Mouse (Mus musculus) intestine, embryonic 14.5 days (tissue): ENCODE data around the gene Amot. TPM values are rescaled to one million over a fixed set of nuclear protein-coding genes. Genes with fewer than 3 reads are reported as not detected.

Experiments
- ATAC-seq: fragments of 200-750 bp; cut with Nextera tagmentation; replicated peaks from 2 replicates; pipeline ENCODE4 v1.8.0; 2017; ENCODE audit warnings: low read depth, moderate number of reproducible peaks, moderate TSS enrichment, moderate library complexity; ENCODE audit not compliant: low FRiP score, low TSS enrichment
- DNase-seq: peaks from one replicate; pipeline ENCODE4 v3.0.0-alpha.2; 2018; ENCODE audit warnings: low spot score
- H3K27ac ChIP-seq: fragments of 300-500 bp; sonication (generic); 2 replicates; pipeline ENCODE4 v1.5.1; 2014; ENCODE audit warnings: low read depth, mild to moderate bottlenecking, control low read depth
- H3K27me3 ChIP-seq: fragments of 300-500 bp; sonication (generic); replicated peaks from 2 replicates; pipeline ENCODE4 v1.6.1; 2014; ENCODE audit warnings: low read length, control low read depth; ENCODE audit not compliant: control insufficient read depth, insufficient read depth
- H3K36me3 ChIP-seq: fragments of 300-500 bp; sonication (generic); 2 replicates; pipeline ENCODE4 v1.6.1; 2014; ENCODE audit warnings: low read length, control low read depth; ENCODE audit not compliant: control insufficient read depth, insufficient read depth
- H3K4me1 ChIP-seq: fragments of 300-500 bp; sonication (generic); replicated peaks from 2 replicates; pipeline ENCODE4 v1.6.1; 2014; ENCODE audit warnings: low read length, control low read depth, mixed read lengths; ENCODE audit not compliant: control insufficient read depth, insufficient read depth
- H3K4me2 ChIP-seq: fragments of 300-500 bp; sonication (generic); 2 replicates; pipeline ENCODE4 v1.6.1; 2014; ENCODE audit warnings: low read length
- H3K4me3 ChIP-seq: fragments of 300-500 bp; sonication (generic); 2 replicates; pipeline ENCODE4 v1.5.1; 2014; ENCODE audit warnings: low read depth, low read length, control low read depth, mixed read lengths
- H3K9ac ChIP-seq: fragments of 300-500 bp; sonication (generic); 2 replicates; pipeline ENCODE4 v1.6.1; 2014; ENCODE audit warnings: mild to moderate bottlenecking, low read length
- H3K9me3 ChIP-seq: fragments of 300-500 bp; sonication (generic); 2 replicates; pipeline ENCODE4 v1.6.1; 2016; ENCODE audit warnings: low read length, control low read depth; ENCODE audit not compliant: control insufficient read depth
- WGBS: fragments of 180-500 bp; shearing (Covaris S2); extraction: QIAGEN DNeasy Blood & Tissue Kit; methylation state at CpG from one replicate; pipeline ENCODE4 v1.1.7; 2014; 5-methylcytosine and 5-hydroxymethylcytosine counted together
- polyA plus RNA-seq: library from polyadenylated mRNA; unstranded; fragments of >200 nt; fragmentation: Nextera tagmentation; extraction: Ambion mirVana; gene quantifications from 2 replicates; pipeline ENCODE4 v1.2.1, GENCODE M21; 2014

Amot gene
- polyA plus RNA-seq, 1 experiment from 2014 or later = 21.5 TPM

- Histone ChIP-seq H3K9ac (no peak overlapping the region), H3K27me3 (no peaks in the 10 kb centered on the region), H3K27ac (no peak overlapping the region), H3K4me2 (no peak overlapping the region), H3K36me3 (no peaks in the 10 kb centered on the region), H3K9me3 (no peaks in the 10 kb centered on the region), H3K4me1 (no peaks in the 10 kb centered on the region), H3K4me3 (no peak overlapping the region)
- 69% methylated on average over 1 of the region's 1 CpGs for WGBS
- ATAC-seq (0 out of 2 replicates have a peak, but pooled peaks have one; percentile 55), DNase-seq (no peak)
Measured at GRCm38 (mm10) chrX:145414319-145414718, 90.7 kb downstream of the Amot start.

- ATAC-seq (no peak), DNase-seq (no peak)
- no peaks in the 10 kb centered on the region for H3K36me3 ChIP-seq
- H3K4me3 ChIP-seq = no peak overlapping the region
- no peaks in the 10 kb centered on the region for H3K9me3 ChIP-seq
- H3K27me3 ChIP-seq = no peaks in the 10 kb centered on the region
- no peak overlapping the region for H3K27ac ChIP-seq
- H3K4me1 ChIP-seq = no peaks in the 10 kb centered on the region
- no peak overlapping the region for H3K9ac ChIP-seq
- 57% methylated on average over 6 of the region's 6 CpGs for WGBS
- H3K4me2 ChIP-seq = no peak overlapping the region
Measured at GRCm38 (mm10) chrX:145411425-145411824, 93.6 kb downstream of the Amot start.

- H3K9ac ChIP-seq = no peak overlapping the region
- no peaks in the 10 kb centered on the region for H3K27me3 ChIP-seq
- 58% methylated on average over 4 of the region's 4 CpGs for WGBS
- no peaks in the 10 kb centered on the region for H3K9me3 ChIP-seq
- H3K4me3 ChIP-seq = no peak overlapping the region
- DNase-seq (no peak), ATAC-seq (no peak)
- no peak overlapping the region for H3K4me2 ChIP-seq
- no peaks in the 10 kb centered on the region for H3K4me1 ChIP-seq
- no peak overlapping the region for H3K27ac ChIP-seq
- H3K36me3 ChIP-seq = no peaks in the 10 kb centered on the region
Measured at GRCm38 (mm10) chrX:145406052-145406451, 98.9 kb downstream of the Amot start.

- H3K4me2 ChIP-seq = no peak overlapping the region
- H3K4me3 ChIP-seq = no peak overlapping the region
- H3K9ac ChIP-seq = no peak overlapping the region
- no peaks in the 10 kb centered on the region for H3K9me3 ChIP-seq
- no peaks in the 10 kb centered on the region for H3K27me3 ChIP-seq
- ATAC-seq (peak; percentile 40; the same call in 1 of the 2 replicates), DNase-seq (no peak)
- H3K36me3 ChIP-seq = no peaks in the 10 kb centered on the region
- H3K27ac ChIP-seq = no peak overlapping the region
- H3K4me1 ChIP-seq = no peaks in the 10 kb centered on the region
- 41% methylated on average over 3 of the region's 3 CpGs for WGBS
Measured at GRCm38 (mm10) chrX:145401926-145402325, 103.1 kb downstream of the Amot start.

- ATAC-seq (no peak), DNase-seq (no peak)
- no peaks in the 10 kb centered on the region for H3K36me3 ChIP-seq
- no peaks in the 10 kb centered on the region for H3K27me3 ChIP-seq
- no peak overlapping the region for H3K4me2 ChIP-seq
- no peak overlapping the region for H3K4me3 ChIP-seq
- H3K9me3 ChIP-seq = no peaks in the 10 kb centered on the region
- H3K4me1 ChIP-seq = no peaks in the 10 kb centered on the region
- no peak overlapping the region for H3K9ac ChIP-seq
- H3K27ac ChIP-seq = no peak overlapping the region
- WGBS = 8% methylated on average over 1 of the region's 1 CpGs
Measured at GRCm38 (mm10) chrX:145399236-145399635, 105.7 kb downstream of the Amot start.

Other genes with a start within 250 kb of the Amot start
- gene Lhfpl1, start 156.1 kb downstream of the Amot start, polyA plus RNA-seq = 0.42 and 0.45 TPM in 2 replicates